Mouse (Mus musculus): Measurements from ENCODE around the gene Nptx1. TPM values are rescaled to one million over a fixed set of nuclear protein-coding genes. Genes with fewer than 3 reads are reported as not detected.

Gene Nptx1
- polyA plus RNA-seq (2012; ENCODE audit: low replicate concordance): not detected in 2 replicates

GRCm38 (mm10) chr11:119547183-119547921 is at the start of gene Nptx1:
Gene Nptx1, minus strand, starts transcription at chr11:119547753.

DNA sequence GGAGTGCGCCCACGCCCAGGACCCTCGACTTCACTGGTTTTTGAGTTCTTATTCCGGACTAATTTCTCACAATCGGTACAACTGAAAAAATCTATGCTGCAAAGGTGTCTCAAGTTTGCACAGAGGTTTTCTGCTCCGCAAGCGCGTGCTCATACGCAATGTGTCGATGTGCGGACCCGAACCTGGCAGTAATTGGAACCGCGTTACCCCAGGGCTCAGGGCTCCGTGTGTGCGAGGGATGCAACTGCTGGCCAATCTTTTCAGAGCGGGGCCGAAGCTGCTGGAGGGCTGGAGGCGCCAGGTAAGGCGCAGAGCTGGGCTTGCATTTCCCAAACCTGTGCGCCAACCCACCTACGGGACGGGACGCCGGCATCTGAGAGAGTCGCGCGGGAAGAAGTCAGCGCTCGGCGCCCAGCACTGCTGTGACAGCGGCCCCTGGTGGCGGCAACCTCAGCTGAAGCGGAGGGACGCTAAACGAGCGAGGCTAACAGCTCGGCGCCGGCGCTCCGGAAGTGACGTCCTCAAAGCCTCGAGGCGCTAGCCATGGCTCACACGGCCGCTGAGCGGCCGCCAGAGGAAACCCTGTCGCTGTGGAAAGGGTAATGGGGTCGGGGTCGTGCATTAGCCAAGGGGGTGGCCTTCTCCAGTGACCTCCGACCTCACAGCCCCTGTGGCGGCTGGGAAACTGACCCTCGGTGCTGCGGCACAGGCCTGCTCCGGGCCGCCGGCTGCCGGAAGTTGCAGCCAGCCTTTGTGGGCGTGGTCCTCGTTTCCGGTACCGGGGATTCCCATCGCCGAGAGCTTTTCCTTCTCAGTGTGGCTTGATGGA is 56.5 kb downstream of the Nptx1 start, which contains the start of gene Endov:
Gene Endov, plus strand, starts transcription at position 487 of the 829 bp plus-strand sequence.

Other genes with a start within 250 kb of the Nptx1 start
- gene Eif4a3, start 247.7 kb downstream of the Nptx1 start, polyA plus RNA-seq (2012; ENCODE audit: low replicate concordance): 70.5 and 113 TPM in 2 replicates
- not detected in 2 replicates for gene Card14, start 240.0 kb downstream of the Nptx1 start, polyA plus RNA-seq (2012; ENCODE audit: low replicate concordance)
- gene Sgsh, start 192.2 kb downstream of the Nptx1 start, polyA plus RNA-seq (2012; ENCODE audit: low replicate concordance): 33.4 and 87.9 TPM in 2 replicates
- gene Slc26a11, start 192.2 kb downstream of the Nptx1 start, polyA plus RNA-seq (2012; ENCODE audit: low replicate concordance): 5.0 and 9.2 TPM in 2 replicates
- 8.8 and 10.0 TPM in 2 replicates for gene Rnf213, start 154.7 kb downstream of the Nptx1 start, polyA plus RNA-seq (2012; ENCODE audit: low replicate concordance)
- 33.7 and 39.0 TPM in 2 replicates for gene Endov, start 56.4 kb downstream of the Nptx1 start, polyA plus RNA-seq (2012; ENCODE audit: low replicate concordance)
- 30.4 and 33.4 TPM in 2 replicates for gene Rptor, start 55.2 kb upstream of the Nptx1 start, polyA plus RNA-seq (2012; ENCODE audit: low replicate concordance)